In genomic region chr17:33851331-33851730, GRCm38 (mm10) we compare ENCODE assay signal across 38 mouse cellular contexts. TPM values are rescaled to one million over a fixed set of nuclear protein-coding genes. Genes with fewer than 3 reads are reported as not detected.
DNase-seq lines count a peak whose midpoint lies in the region; ATAC-seq and TF ChIP-seq lines count a peak whose summit lies in the region.
"Had no signal": no experiment of that assay in that cellular context is flagged by ENCODE, and none has a peak within 500 bp of the region (broad histone marks: within the 10 kb centered on the region; RNA-seq: fewer than 3 reads in every experiment).

No protein-coding gene starts in this region.

- no peak overlapping the region for H3K4me2 ChIP-seq in liver, embryonic 16.5 days (ENCODE audit: low read depth, low read length)
- no peak overlapping the region for H3K4me2 ChIP-seq in midbrain, embryonic 14.5 days (ENCODE audit: low read length)
- H3K4me2 ChIP-seq: embryonic facial prominence, embryonic 12.5 days; heart, embryonic 15.5 days; hindbrain, embryonic 12.5 days; limb, embryonic 15.5 days; midbrain, embryonic 11.5 days had no signal

- H3K4me1 ChIP-seq in liver, adult 2 months (ENCODE audit: control insufficient read depth, insufficient read depth, low read length) = peaks cover 2% of the 10 kb centered on the region; the same call in 1 of the 2 replicates
- no peaks in the 10 kb centered on the region for H3K4me1 ChIP-seq in liver, embryonic 16.5 days (ENCODE audit: control insufficient read depth, low read depth, low read length)
- no peaks in the 10 kb centered on the region for H3K4me1 ChIP-seq in midbrain, embryonic 14.5 days (ENCODE audit: control insufficient read depth, insufficient read depth, low read length)
- H3K4me1 ChIP-seq: embryonic facial prominence, embryonic 12.5 days; heart, embryonic 15.5 days; hindbrain, embryonic 12.5 days; limb, embryonic 15.5 days had no signal

- peak; percentile 36 for DNase-seq in liver, adult 2 months (ENCODE audit: extremely low read depth, low read depth, low spot score)
- no peak for DNase-seq in liver
- peak; percentile 78 for DNase-seq in induced T-regulatory cell, adult 2 months (ENCODE audit: low read depth)
- DNase-seq in kidney, postnatal 36 days = no peak
- DNase-seq in left cerebral cortex, adult 9 months (ENCODE audit: low spot score in 2 of 2) = no peak
- DNase-seq in midbrain, embryonic 14.5 days = no peak
- no peak for DNase-seq in adrenal gland, adult 8-10 months
- DNase-seq: adrenal gland, adult 2 months; cerebellum, adult 8-10 months; cerebellum, postnatal 36 days; embryo, embryonic 11 days; gastrocnemius, postnatal 14 days; heart, adult 11 months; kidney, adult 9 months; kidney, postnatal 14 days; lung, postnatal 36 days; spleen, adult 18-20 months; thymus, adult 2 months; thymus, postnatal 36 days had no signal

- 4% methylated on average over 1 of the region's 1 CpGs for WGBS in liver, adult 2 months
- WGBS in liver, embryonic 16.5 days (ENCODE audit: insufficient replicate concordance) = 27% methylated on average over 1 of the region's 1 CpGs
- WGBS in midbrain, embryonic 14.5 days = 84% methylated on average over 1 of the region's 1 CpGs

- H3K27ac ChIP-seq in liver, adult 2 months (replicated peaks; ENCODE audit: insufficient read depth, low read depth, low read length) = no peak overlapping the region
- H3K27ac ChIP-seq in liver, embryonic 16.5 days (ENCODE audit: low read length) = peak overlapping the region; percentile 60; the same call in 1 of the 2 replicates
- H3K27ac ChIP-seq in midbrain, embryonic 14.5 days (replicated peaks; ENCODE audit: low read depth, low read length) = no peak overlapping the region
- H3K27ac ChIP-seq: embryonic facial prominence, embryonic 12.5 days; heart, embryonic 10.5 days; heart, embryonic 15.5 days; hindbrain, embryonic 12.5 days; hindbrain, postnatal 0 days; limb, embryonic 10.5 days; limb, embryonic 15.5 days had no signal

- no peak for TF ChIP-seq POLR2A in liver, adult 2 months (IDR thresholded peaks at IDR 0.05; ENCODE audit: extremely low read depth, insufficient read depth, low read length)

- no peak overlapping the region for H3K9ac ChIP-seq in liver, adult 2 months (ENCODE audit: low read depth, low read length)
- no peak overlapping the region for H3K9ac ChIP-seq in liver, embryonic 16.5 days (ENCODE audit: low read depth, low read length)
- H3K9ac ChIP-seq in midbrain, embryonic 14.5 days (replicated peaks; ENCODE audit: low read length) = no peak overlapping the region
- H3K9ac ChIP-seq: embryonic facial prominence, embryonic 12.5 days; heart, embryonic 15.5 days; hindbrain, embryonic 12.5 days; limb, embryonic 15.5 days had no signal

- no peaks in the 10 kb centered on the region for H3K79me2 ChIP-seq in liver, adult 2 months (ENCODE audit: control insufficient read depth, insufficient read depth, low read length)

- H3K9me3 ChIP-seq in liver, embryonic 16.5 days (replicated peaks; ENCODE audit: control insufficient read depth, low read length) = no peaks in the 10 kb centered on the region
- H3K9me3 ChIP-seq in midbrain, embryonic 14.5 days (ENCODE audit: control insufficient read depth, low read length) = no peaks in the 10 kb centered on the region
- H3K9me3 ChIP-seq: embryonic facial prominence, embryonic 12.5 days; heart, embryonic 10.5 days; heart, embryonic 15.5 days; hindbrain, embryonic 12.5 days; limb, embryonic 10.5 days; limb, embryonic 15.5 days had no signal

- H3K36me3 ChIP-seq in liver, adult 2 months (ENCODE audit: control insufficient read depth, insufficient read depth, low read length) = no peaks in the 10 kb centered on the region
- no peaks in the 10 kb centered on the region for H3K36me3 ChIP-seq in liver, embryonic 16.5 days (ENCODE audit: control insufficient read depth, insufficient read depth)
- peaks cover 31% of the 10 kb centered on the region for H3K36me3 ChIP-seq in midbrain, embryonic 14.5 days (ENCODE audit: control insufficient read depth, insufficient read depth, low read length)
- H3K36me3 ChIP-seq: heart, embryonic 15.5 days had no signal

- no peak for TF ChIP-seq CTCF in liver, adult 2 months (IDR thresholded peaks at IDR 0.05; ENCODE audit: low read depth, low read length)

- H3K4me3 ChIP-seq in liver, adult 2 months (ENCODE audit: insufficient read depth, low read depth, low read length) = no peak overlapping the region
- H3K4me3 ChIP-seq in liver, embryonic 16.5 days (ENCODE audit: low read depth, low read length) = no peak overlapping the region
- no peak overlapping the region for H3K4me3 ChIP-seq in midbrain, embryonic 14.5 days (replicated peaks; ENCODE audit: low read depth, low read length)
- H3K4me3 ChIP-seq: embryonic facial prominence, embryonic 12.5 days; heart, embryonic 10.5 days; heart, embryonic 15.5 days; hindbrain, embryonic 12.5 days; limb, embryonic 10.5 days; limb, embryonic 15.5 days had no signal

- no peaks in the 10 kb centered on the region for H3K27me3 ChIP-seq in liver, adult 2 months (ENCODE audit: control insufficient read depth, insufficient read depth, low read length)
- no peaks in the 10 kb centered on the region for H3K27me3 ChIP-seq in liver, embryonic 16.5 days (ENCODE audit: control insufficient read depth, insufficient read depth, low read depth, low read length)
- H3K27me3 ChIP-seq in midbrain, embryonic 14.5 days (ENCODE audit: control insufficient read depth, insufficient read depth, low read length) = no peaks in the 10 kb centered on the region
- H3K27me3 ChIP-seq: embryonic facial prominence, embryonic 12.5 days; heart, embryonic 15.5 days; hindbrain, embryonic 12.5 days; limb, embryonic 15.5 days had no signal

- ATAC-seq in liver, embryonic 16.5 days (ENCODE audit: low read depth) = peak; percentile 81
- ATAC-seq in midbrain, embryonic 14.5 days (ENCODE audit: low FRiP score, low TSS enrichment) = no peak
- ATAC-seq: forebrain, embryonic 14.5 days; hindbrain, postnatal 0 days; intestine, postnatal 0 days had no signal

RNA-seq across cellular contexts. Expression of gene Cd320, which starts 8.4 kb away (rescaled TPM):
- total RNA-seq in liver, adult 2 months (2014; rRNA removed) = 7.1 and 7.5 TPM in 2 replicates
- polyA plus RNA-seq in liver, adult 2 months (2012; rRNA removed) = 13.0 and 16.9 TPM in 2 replicates
- polyA plus RNA-seq in liver, embryonic 16.5 days (2015; fragmentation: Nextera tagmentation; extraction: Ambion mirVana) = 11.9 and 12.1 TPM in 2 replicates
- 55.1 and 59.8 TPM in 2 replicates for polyA plus RNA-seq in midbrain, embryonic 14.5 days (2014; fragmentation: Nextera tagmentation; extraction: Ambion mirVana)
- 10 to 100 TPM; 29.5 to 63.3 (median 37.6) TPM for total RNA-seq in adrenal gland, adult 8-10 months (2022)

RNA-seq across cellular contexts. Expression of gene Gm7029, which starts 22.3 kb away (rescaled TPM):
- not detected in 2 replicates for total RNA-seq in liver, adult 2 months (2014; rRNA removed)
- polyA plus RNA-seq in liver, adult 2 months (2012; rRNA removed) = not detected in 2 replicates
- not detected in 2 replicates for polyA plus RNA-seq in liver, embryonic 16.5 days (2015; fragmentation: Nextera tagmentation; extraction: Ambion mirVana)
- polyA plus RNA-seq in midbrain, embryonic 14.5 days (2014; fragmentation: Nextera tagmentation; extraction: Ambion mirVana) = not detected in 2 replicates
- total RNA-seq in adrenal gland, adult 8-10 months (2022) = not detected
- total RNA-seq: adrenal gland, adult 2 months; adrenal gland, postnatal 4 days; gastrocnemius, postnatal 14 days; heart, postnatal 25 days; hindbrain, postnatal 0 days; layer of hippocampus, adult 18-20 months; layer of hippocampus, postnatal 10 days; left cerebral cortex, adult 18-20 months; megakaryocyte, adult 5-6 weeks had no signal
- polyA plus RNA-seq: adrenal gland, adult 2 months; embryonic facial prominence, embryonic 12.5 days; forebrain, embryonic 14.5 days; heart, embryonic 10.5 days; heart, embryonic 15.5 days; hindbrain, embryonic 12.5 days; hindbrain, postnatal 0 days; intestine, postnatal 0 days; limb, embryonic 10.5 days; limb, embryonic 15.5 days; lung, embryonic 16.5 days; midbrain, embryonic 11.5 days; neural tube, embryonic 14.5 days had no signal

RNA-seq across cellular contexts. Expression of gene Ndufa7, which starts 27.0 kb away (rescaled TPM):
- total RNA-seq in liver, adult 2 months (2014; rRNA removed) = 214 and 217 TPM in 2 replicates
- 372 and 457 TPM in 2 replicates for polyA plus RNA-seq in liver, adult 2 months (2012; rRNA removed)
- 243 and 245 TPM in 2 replicates for polyA plus RNA-seq in liver, embryonic 16.5 days (2015; fragmentation: Nextera tagmentation; extraction: Ambion mirVana)
- polyA plus RNA-seq in midbrain, embryonic 14.5 days (2014; fragmentation: Nextera tagmentation; extraction: Ambion mirVana) = 497 and 604 TPM in 2 replicates
- total RNA-seq in adrenal gland, adult 8-10 months (2022) = 100 to 1,000 TPM; 371 to 504 (median 430) TPM

RNA-seq across cellular contexts. Expression of gene Rps28, which starts 27.0 kb away (rescaled TPM):
- total RNA-seq in liver, adult 2 months (2014; rRNA removed) = 275 and 294 TPM in 2 replicates
- 374 and 500 TPM in 2 replicates for polyA plus RNA-seq in liver, adult 2 months (2012; rRNA removed)
- polyA plus RNA-seq in liver, embryonic 16.5 days (2015; fragmentation: Nextera tagmentation; extraction: Ambion mirVana) = 389 and 463 TPM in 2 replicates
- 653 and 777 TPM in 2 replicates for polyA plus RNA-seq in midbrain, embryonic 14.5 days (2014; fragmentation: Nextera tagmentation; extraction: Ambion mirVana)
- 1,000 to 10,000 TPM; 1,538 to 1,820 (median 1,607) TPM for total RNA-seq in adrenal gland, adult 8-10 months (2022)

RNA-seq across cellular contexts. Expression of gene Kifc1, which starts 39.1 kb away (rescaled TPM):
- 0.18 and 1.2 TPM in 2 replicates for total RNA-seq in liver, adult 2 months (2014; rRNA removed)
- 0.20 and 0.31 TPM in 2 replicates for polyA plus RNA-seq in liver, adult 2 months (2012; rRNA removed)
- 5.8 and 6.1 TPM in 2 replicates for polyA plus RNA-seq in liver, embryonic 16.5 days (2015; fragmentation: Nextera tagmentation; extraction: Ambion mirVana)
- 2.2 and 2.5 TPM in 2 replicates for polyA plus RNA-seq in midbrain, embryonic 14.5 days (2014; fragmentation: Nextera tagmentation; extraction: Ambion mirVana)
- 1 to 10 TPM; 1.7 to 3.2 (median 2.6) TPM for total RNA-seq in adrenal gland, adult 8-10 months (2022)

Comparison
In these comparisons a context has a peak if more than half of its experiments do, and no peak if none do; other contexts are left out.
1. DNase-seq: peak in liver, adult 2 months (single experiment) and induced T-regulatory cell, adult 2 months (single experiment); none in liver (single experiment), kidney, postnatal 36 days (0 of 2), left cerebral cortex, adult 9 months (0 of 2), midbrain, embryonic 14.5 days (single experiment) and adrenal gland, adult 8-10 months (single experiment).